Mouse (Mus musculus): ENCODE measurements around the gene Fahd1. TPM values are rescaled to one million over a fixed set of nuclear protein-coding genes. Genes with fewer than 3 reads are reported as not detected.

Gene Fahd1
- polyA plus RNA-seq, 1 experiment from 2014 or later = 21.7 TPM

GRCm38 (mm10) chr17:24894995-24895547 lies 44.9 kb upstream of the Fahd1 start, which contains the start of the genes Eme2 and Mrps34:
TSS of gene Eme2 (minus strand) at chr17:24895087.
TSS of gene Mrps34 (plus strand) at chr17:24895116.
- peak within 1 kb of the TSS; percentile 95 for H3K4me2 ChIP-seq (ENCODE audit: low read depth, low read length)
- peaks cover 9% of the 10 kb centered on the region for H3K4me1 ChIP-seq (ENCODE audit: control insufficient read depth, insufficient read depth, low read length)
- DNase-seq (ENCODE audit: low spot score) = peak; percentile 92
- H3K9ac ChIP-seq (replicated peaks; ENCODE audit: low read length) = peak within 1 kb of the TSS; percentile 84
- H3K27me3 ChIP-seq (ENCODE audit: control insufficient read depth, insufficient read depth, low read length) = no peaks in the 10 kb centered on the region
- WGBS = under 1% methylated on average over 61 of the region's 62 CpGs
- no peaks in the 10 kb centered on the region for H3K9me3 ChIP-seq (replicated peaks; ENCODE audit: control insufficient read depth, low read length)
- peak within 1 kb of the TSS; percentile 89 for H3K4me3 ChIP-seq (ENCODE audit: low read depth, low read length)
- peak within 1 kb of the TSS; percentile 62 for H3K27ac ChIP-seq (replicated peaks; ENCODE audit: low read depth, low read length)
- 0 out of 2 replicates have a peak, but pooled peaks have one; percentile 20 for ATAC-seq (replicated peaks; ENCODE audit: insufficient number of reproducible peaks, low FRiP score, low TSS enrichment, low read depth)
- peaks cover 16% of the 10 kb centered on the region for H3K36me3 ChIP-seq (replicated peaks; ENCODE audit: control insufficient read depth, insufficient read depth, low read depth, low read length)

- ATAC-seq (replicated peaks; ENCODE audit: insufficient number of reproducible peaks, low FRiP score, low TSS enrichment, low read depth) (no peak), DNase-seq (ENCODE audit: low spot score) (no peak)
- Histone ChIP-seq H3K27me3 (ENCODE audit: control insufficient read depth, insufficient read depth, low read length) (no peaks in the 10 kb centered on the region), H3K9ac (replicated peaks; ENCODE audit: low read length) (peak overlapping the region; percentile 84), H3K4me1 (ENCODE audit: control insufficient read depth, insufficient read depth, low read length) (peaks cover 9% of the 10 kb centered on the region), H3K4me3 (ENCODE audit: low read depth, low read length) (peak overlapping the region; percentile 89), H3K4me2 (ENCODE audit: low read depth, low read length) (peak overlapping the region; percentile 95), H3K9me3 (replicated peaks; ENCODE audit: control insufficient read depth, low read length) (no peaks in the 10 kb centered on the region), H3K36me3 (replicated peaks; ENCODE audit: control insufficient read depth, insufficient read depth, low read depth, low read length) (peaks cover 12% of the 10 kb centered on the region), H3K27ac (replicated peaks; ENCODE audit: low read depth, low read length) (peak overlapping the region; percentile 62)
- WGBS = 10% methylated on average over 31 of the region's 31 CpGs
These were observed 44.2 kb upstream of the Fahd1 start for GRCm38 (mm10) chr17:24894061-24894994.

- no peaks in the 10 kb centered on the region for H3K9me3 ChIP-seq (replicated peaks; ENCODE audit: control insufficient read depth, low read length)
- H3K4me3 ChIP-seq (ENCODE audit: low read depth, low read length) = no peak overlapping the region; the same call in none of the 2 replicates
- no peak overlapping the region for H3K9ac ChIP-seq (replicated peaks; ENCODE audit: low read length)
- no peaks in the 10 kb centered on the region for H3K27me3 ChIP-seq (ENCODE audit: control insufficient read depth, insufficient read depth, low read length)
- peaks cover 9% of the 10 kb centered on the region for H3K4me1 ChIP-seq (ENCODE audit: control insufficient read depth, insufficient read depth, low read length)
- no peak overlapping the region for H3K27ac ChIP-seq (replicated peaks; ENCODE audit: low read depth, low read length)
- DNase-seq (ENCODE audit: low spot score) (no peak), ATAC-seq (replicated peaks; ENCODE audit: insufficient number of reproducible peaks, low FRiP score, low TSS enrichment, low read depth) (no peak)
- 90% methylated on average over 2 of the region's 2 CpGs for WGBS
- H3K36me3 ChIP-seq (replicated peaks; ENCODE audit: control insufficient read depth, insufficient read depth, low read depth, low read length) = peaks cover 3% of the 10 kb centered on the region
- H3K4me2 ChIP-seq (ENCODE audit: low read depth, low read length) = no peak overlapping the region
These were observed 43.1 kb upstream of the Fahd1 start for GRCm38 (mm10) chr17:24893276-24893675.

- ATAC-seq (replicated peaks; ENCODE audit: insufficient number of reproducible peaks, low FRiP score, low TSS enrichment, low read depth) (no peak), DNase-seq (ENCODE audit: low spot score) (no peak)
- Histone ChIP-seq H3K4me2 (ENCODE audit: low read depth, low read length) (no peak overlapping the region), H3K4me1 (ENCODE audit: control insufficient read depth, insufficient read depth, low read length) (peaks cover 9% of the 10 kb centered on the region), H3K9ac (replicated peaks; ENCODE audit: low read length) (no peak overlapping the region), H3K36me3 (replicated peaks; ENCODE audit: control insufficient read depth, insufficient read depth, low read depth, low read length) (peaks cover 3% of the 10 kb centered on the region), H3K9me3 (replicated peaks; ENCODE audit: control insufficient read depth, low read length) (no peaks in the 10 kb centered on the region), H3K4me3 (ENCODE audit: low read depth, low read length) (no peak overlapping the region; the same call in 1 of the 2 replicates), H3K27me3 (ENCODE audit: control insufficient read depth, insufficient read depth, low read length) (no peaks in the 10 kb centered on the region), H3K27ac (replicated peaks; ENCODE audit: low read depth, low read length) (no peak overlapping the region)
- WGBS = 84% methylated on average over 12 of the region's 12 CpGs
These were observed 42.6 kb upstream of the Fahd1 start for GRCm38 (mm10) chr17:24892785-24893184.

DNA sequence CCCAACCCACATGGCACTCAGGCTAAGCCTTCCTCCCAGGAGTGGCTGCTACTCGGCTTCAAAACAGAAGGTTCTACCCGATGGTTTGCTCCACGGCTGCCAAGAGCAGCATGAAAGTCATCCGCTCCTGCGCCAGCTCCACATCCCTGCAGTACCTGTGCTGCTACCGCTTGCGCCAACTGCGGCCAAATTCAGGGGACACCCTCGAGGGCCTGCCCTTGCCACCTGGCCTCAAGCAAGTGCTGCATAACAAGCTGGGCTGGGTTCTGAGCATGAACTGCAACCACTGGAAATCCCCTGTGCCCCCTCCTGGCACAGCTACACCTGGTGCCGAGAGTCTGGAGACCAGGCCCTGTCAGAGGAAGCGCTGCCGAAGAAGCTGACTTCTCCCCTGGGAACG lies 41.2 kb upstream of the Fahd1 start:
- ATAC-seq (replicated peaks; ENCODE audit: insufficient number of reproducible peaks, low FRiP score, low TSS enrichment, low read depth) = no peak
- no peaks in the 10 kb centered on the region for H3K27me3 ChIP-seq (ENCODE audit: control insufficient read depth, insufficient read depth, low read length)
- WGBS = 86% methylated on average over 13 of the region's 13 CpGs
- H3K4me1 ChIP-seq (ENCODE audit: control insufficient read depth, insufficient read depth, low read length) = peaks cover 7% of the 10 kb centered on the region
- no peaks in the 10 kb centered on the region for H3K9me3 ChIP-seq (replicated peaks; ENCODE audit: control insufficient read depth, low read length)
- H3K27ac ChIP-seq (replicated peaks; ENCODE audit: low read depth, low read length) = no peak overlapping the region
- H3K9ac ChIP-seq (replicated peaks; ENCODE audit: low read length) = no peak overlapping the region
- H3K36me3 ChIP-seq (replicated peaks; ENCODE audit: control insufficient read depth, insufficient read depth, low read depth, low read length) = no peaks in the 10 kb centered on the region; the same call in 1 of the 2 replicates
- H3K4me3 ChIP-seq (ENCODE audit: low read depth, low read length) = no peak overlapping the region
- H3K4me2 ChIP-seq (ENCODE audit: low read depth, low read length) = no peak overlapping the region
- DNase-seq (ENCODE audit: low spot score) = no peak

- Histone ChIP-seq H3K9ac (replicated peaks; ENCODE audit: low read length) (no peak overlapping the region), H3K27ac (replicated peaks; ENCODE audit: low read depth, low read length) (no peak overlapping the region), H3K4me2 (ENCODE audit: low read depth, low read length) (no peak overlapping the region), H3K4me3 (ENCODE audit: low read depth, low read length) (no peak overlapping the region), H3K27me3 (ENCODE audit: control insufficient read depth, insufficient read depth, low read length) (no peaks in the 10 kb centered on the region), H3K36me3 (replicated peaks; ENCODE audit: control insufficient read depth, insufficient read depth, low read depth, low read length) (no peaks in the 10 kb centered on the region; the same call in 1 of the 2 replicates), H3K9me3 (replicated peaks; ENCODE audit: control insufficient read depth, low read length) (no peaks in the 10 kb centered on the region), H3K4me1 (ENCODE audit: control insufficient read depth, insufficient read depth, low read length) (peaks cover 4% of the 10 kb centered on the region)
- no peak for ATAC-seq (replicated peaks; ENCODE audit: insufficient number of reproducible peaks, low FRiP score, low TSS enrichment, low read depth)
- 88% methylated on average over 19 of the region's 19 CpGs for WGBS
- DNase-seq (ENCODE audit: low spot score) = no peak
These were observed 40.3 kb upstream of the Fahd1 start for GRCm38 (mm10) chr17:24890151-24891092.

DNA sequence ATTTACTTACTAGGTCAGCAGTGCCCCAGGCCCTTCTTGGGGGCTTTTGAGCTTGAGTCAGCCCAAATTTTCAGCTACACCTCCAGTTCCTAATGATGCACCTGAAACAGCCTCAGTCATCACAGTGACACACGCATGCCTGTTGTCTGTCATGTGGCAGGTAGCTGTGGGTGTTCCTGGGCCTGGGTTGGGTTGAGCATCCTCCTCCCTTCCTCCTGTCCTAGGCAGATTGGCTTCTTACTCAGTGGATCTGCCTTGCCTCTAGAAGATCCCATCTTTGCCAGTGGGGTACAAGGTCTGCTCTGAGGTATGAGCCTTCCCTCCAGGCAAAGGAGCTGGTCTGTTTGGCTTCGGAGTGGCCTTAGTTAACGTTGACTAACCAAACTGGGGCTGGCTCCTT lies 38.7 kb upstream of the Fahd1 start:
- no peak for DNase-seq (ENCODE audit: low spot score)
- Histone ChIP-seq H3K27me3 (ENCODE audit: control insufficient read depth, insufficient read depth, low read length) (no peaks in the 10 kb centered on the region), H3K4me1 (ENCODE audit: control insufficient read depth, insufficient read depth, low read length) (no peaks in the 10 kb centered on the region; the same call in none of the 2 replicates), H3K36me3 (replicated peaks; ENCODE audit: control insufficient read depth, insufficient read depth, low read depth, low read length) (no peaks in the 10 kb centered on the region; the same call in 1 of the 2 replicates), H3K4me2 (ENCODE audit: low read depth, low read length) (no peak overlapping the region), H3K9ac (replicated peaks; ENCODE audit: low read length) (no peak overlapping the region), H3K27ac (replicated peaks; ENCODE audit: low read depth, low read length) (no peak overlapping the region), H3K4me3 (ENCODE audit: low read depth, low read length) (no peak overlapping the region), H3K9me3 (replicated peaks; ENCODE audit: control insufficient read depth, low read length) (no peaks in the 10 kb centered on the region)
- WGBS = 93% methylated on average over 3 of the region's 3 CpGs
- ATAC-seq (replicated peaks; ENCODE audit: insufficient number of reproducible peaks, low FRiP score, low TSS enrichment, low read depth) = no peak

Measured in embryonic facial prominence, embryonic 11.5 days (tissue).